Mouse (Mus musculus): ENCODE measurements around the gene Slc25a29. TPM values are rescaled to one million over a fixed set of nuclear protein-coding genes. Genes with fewer than 3 reads are reported as not detected.

Gene Slc25a29
- polyA plus RNA-seq, 1 experiment: 24.4 TPM

DNA sequence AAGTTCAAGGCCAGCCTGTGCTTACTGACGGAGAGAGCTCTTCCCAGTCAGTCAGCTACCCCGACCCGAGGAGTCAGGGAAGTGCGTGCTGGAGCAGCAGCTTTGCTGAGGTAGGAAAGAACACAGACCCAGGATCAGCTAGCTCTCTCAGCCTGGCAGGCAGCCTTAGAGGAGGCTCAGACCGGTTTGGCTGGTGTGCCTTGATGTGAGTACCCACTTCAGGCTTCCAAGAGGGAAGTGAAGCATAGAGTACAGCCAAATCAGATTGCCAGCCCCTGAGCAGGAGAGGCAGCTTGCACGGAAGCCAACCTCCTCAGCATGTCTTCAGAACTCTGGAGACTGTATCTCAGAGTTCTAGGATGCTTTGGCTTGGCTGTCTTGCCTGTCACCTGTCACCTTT lies 5.5 kb upstream of the Slc25a29 start:
- H3K4me3 ChIP-seq (ENCODE audit: control insufficient read depth, insufficient read depth, low read length): no peak overlapping the region
- no peaks in the 10 kb centered on the region for H3K27me3 ChIP-seq (ENCODE audit: control insufficient read depth, insufficient read depth, low read length)
- no peak for DNase-seq
- 92% methylated on average over 6 of the region's 6 CpGs for WGBS
- no peak for TF ChIP-seq CTCF (IDR thresholded peaks at IDR 0.05; ENCODE audit: borderline replicate concordance, control insufficient read depth, extremely low read depth, insufficient read depth, low read length, poor library complexity)
- no peak for TF ChIP-seq POLR2A (IDR thresholded peaks at IDR 0.05; ENCODE audit: control insufficient read depth, extremely low read depth, insufficient read depth, low read length, poor library complexity)
- H3K36me3 ChIP-seq (ENCODE audit: control insufficient read depth, insufficient read depth, low read length): peaks cover 5% of the 10 kb centered on the region; the same call in 1 of the 2 replicates
- no peak overlapping the region for H3K27ac ChIP-seq (ENCODE audit: control insufficient read depth, insufficient read depth, low read length)
- peaks cover 17% of the 10 kb centered on the region for H3K4me1 ChIP-seq (replicated peaks; ENCODE audit: control insufficient read depth, insufficient read depth, low read length)

DNA sequence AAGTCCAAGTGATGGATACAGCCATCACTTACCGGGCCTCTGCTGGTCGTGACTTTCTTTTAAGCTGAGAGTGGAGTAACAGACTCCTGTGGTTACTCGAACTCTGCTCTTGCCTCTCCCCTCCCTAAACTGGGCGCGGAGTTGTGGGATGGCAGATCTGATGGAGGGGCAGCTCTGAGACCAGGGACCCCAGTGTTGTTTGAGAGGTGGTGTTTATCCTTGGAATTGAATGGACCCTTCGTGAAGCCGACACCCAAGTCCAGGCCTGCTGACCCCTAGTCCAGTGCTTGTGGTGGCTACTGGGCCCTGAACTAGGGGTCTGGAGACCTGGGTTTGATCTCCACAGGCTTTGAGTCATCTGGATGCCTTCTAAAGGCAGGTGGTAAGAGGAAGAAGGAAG lies 1.0 kb upstream of the Slc25a29 start:
- 30% methylated on average over 7 of the region's 7 CpGs for WGBS
- H3K4me1 ChIP-seq (replicated peaks; ENCODE audit: control insufficient read depth, insufficient read depth, low read length): peaks cover 25% of the 10 kb centered on the region
- no peak overlapping the region for H3K27ac ChIP-seq (ENCODE audit: control insufficient read depth, insufficient read depth, low read length)

DNA sequence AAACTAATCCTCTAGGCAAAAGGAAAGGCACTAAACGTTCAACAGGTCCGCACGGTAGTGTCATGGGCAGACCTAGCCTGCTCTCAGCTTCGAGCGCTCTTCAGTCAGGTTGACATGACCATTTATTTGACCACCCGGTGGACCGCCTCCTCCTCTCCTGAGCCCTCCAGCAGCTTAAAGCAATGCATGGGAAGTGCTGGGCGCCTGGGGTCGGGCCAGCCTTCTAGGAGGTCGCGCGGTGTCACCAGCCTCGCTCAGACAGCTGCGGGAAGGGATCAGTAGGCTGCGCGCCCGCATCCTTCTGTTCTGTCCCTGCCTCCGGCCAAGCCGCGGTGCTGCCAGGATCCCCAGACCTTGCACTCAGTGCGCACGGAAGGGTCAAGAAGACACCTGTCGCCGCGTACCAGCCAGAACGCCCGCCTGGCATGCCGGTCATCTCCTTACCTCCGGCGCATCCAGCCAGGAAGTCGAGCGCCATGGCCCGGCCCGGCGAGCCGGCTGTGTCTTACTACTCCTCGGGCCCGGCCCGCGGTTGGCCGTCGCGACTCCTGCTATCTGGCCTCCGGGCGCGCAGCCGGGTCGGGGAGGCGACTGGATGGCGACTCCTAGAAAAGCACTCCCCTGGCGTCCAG lies 359 bp downstream of the Slc25a29 start:
- Histone ChIP-seq H3K4me3 (ENCODE audit: control insufficient read depth, insufficient read depth, low read length) (peak overlapping the region; percentile 76), H3K36me3 (ENCODE audit: control insufficient read depth, insufficient read depth, low read length) (no peaks in the 10 kb centered on the region), H3K27me3 (ENCODE audit: control insufficient read depth, insufficient read depth, low read length) (no peaks in the 10 kb centered on the region), H3K27ac (ENCODE audit: control insufficient read depth, insufficient read depth, low read length) (no peak overlapping the region), H3K4me1 (replicated peaks; ENCODE audit: control insufficient read depth, insufficient read depth, low read length) (peaks cover 25% of the 10 kb centered on the region)
- WGBS: 7% methylated on average over 51 of the region's 51 CpGs
- no peak; the same call in 1 of the 2 replicates for TF ChIP-seq CTCF (IDR thresholded peaks at IDR 0.05; ENCODE audit: borderline replicate concordance, control insufficient read depth, extremely low read depth, insufficient read depth, low read length, poor library complexity)
- TF ChIP-seq POLR2A (IDR thresholded peaks at IDR 0.05; ENCODE audit: control insufficient read depth, extremely low read depth, insufficient read depth, low read length, poor library complexity): 0 out of 2 replicates have a peak, but pooled peaks have one; percentile 47
- DNase-seq: no peak

More for the DNA sequence above, 1.0 kb upstream of the Slc25a29 start:
- peak overlapping the region; percentile 76 for H3K4me3 ChIP-seq (ENCODE audit: control insufficient read depth, insufficient read depth, low read length)
- DNase-seq: no peak
- H3K36me3 ChIP-seq (ENCODE audit: control insufficient read depth, insufficient read depth, low read length): no peaks in the 10 kb centered on the region
- TF ChIP-seq CTCF (IDR thresholded peaks at IDR 0.05; ENCODE audit: borderline replicate concordance, control insufficient read depth, extremely low read depth, insufficient read depth, low read length, poor library complexity) (no peak), POLR2A (IDR thresholded peaks at IDR 0.05; ENCODE audit: control insufficient read depth, extremely low read depth, insufficient read depth, low read length, poor library complexity) (no peak)
- H3K27me3 ChIP-seq (ENCODE audit: control insufficient read depth, insufficient read depth, low read length): no peaks in the 10 kb centered on the region

DNA sequence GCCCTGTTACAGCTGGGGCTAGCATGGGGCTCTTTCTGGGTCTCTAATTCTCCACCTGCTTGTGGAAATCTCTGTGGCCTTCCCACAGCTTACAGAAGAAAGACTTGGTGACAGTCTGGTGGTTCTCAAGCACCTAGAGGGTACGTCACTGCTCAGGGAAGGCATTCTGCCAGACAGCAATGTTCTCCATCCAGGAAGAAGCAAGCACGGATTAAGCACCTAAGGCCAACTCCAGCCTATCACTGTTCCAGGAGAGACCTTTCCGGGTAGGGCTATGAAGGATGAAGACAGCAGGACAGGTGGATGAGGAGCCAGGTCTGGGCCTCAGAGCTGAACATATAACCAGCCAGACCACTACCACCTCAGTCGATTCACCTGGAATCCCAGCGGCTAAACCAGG lies 897 bp downstream of the Slc25a29 start:
- peaks cover 25% of the 10 kb centered on the region for H3K4me1 ChIP-seq (replicated peaks; ENCODE audit: control insufficient read depth, insufficient read depth, low read length)
- H3K27me3 ChIP-seq (ENCODE audit: control insufficient read depth, insufficient read depth, low read length): no peaks in the 10 kb centered on the region

DNA sequence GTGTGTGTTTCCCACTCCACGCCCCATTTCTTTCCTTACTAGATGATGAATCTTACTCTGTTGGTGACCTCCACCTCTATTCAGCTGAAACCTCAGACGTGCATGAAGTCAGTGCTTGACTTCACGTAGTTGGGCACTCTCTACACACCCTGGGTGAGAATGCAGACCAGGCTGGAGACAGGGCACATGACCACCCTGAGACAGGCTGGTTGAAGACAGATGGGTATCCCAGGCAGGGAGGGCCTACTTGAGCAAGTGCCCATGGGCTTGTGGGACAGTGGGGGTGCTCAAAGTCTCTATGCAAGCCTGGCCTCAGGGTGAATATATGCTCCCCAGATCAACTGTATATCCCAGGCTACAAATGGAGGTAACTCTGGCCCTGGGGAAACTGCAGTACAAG lies 1.3 kb downstream of the Slc25a29 start:
- no peak for TF ChIP-seq CTCF (IDR thresholded peaks at IDR 0.05; ENCODE audit: borderline replicate concordance, control insufficient read depth, extremely low read depth, insufficient read depth, low read length, poor library complexity)
- TF ChIP-seq POLR2A (IDR thresholded peaks at IDR 0.05; ENCODE audit: control insufficient read depth, extremely low read depth, insufficient read depth, low read length, poor library complexity): no peak
- H3K36me3 ChIP-seq (ENCODE audit: control insufficient read depth, insufficient read depth, low read length): no peaks in the 10 kb centered on the region
- H3K27ac ChIP-seq (ENCODE audit: control insufficient read depth, insufficient read depth, low read length): no peak overlapping the region
- peaks cover 25% of the 10 kb centered on the region for H3K4me1 ChIP-seq (replicated peaks; ENCODE audit: control insufficient read depth, insufficient read depth, low read length)
- no peak for DNase-seq
- WGBS: 87% methylated on average over 3 of the region's 3 CpGs
- H3K27me3 ChIP-seq (ENCODE audit: control insufficient read depth, insufficient read depth, low read length): no peaks in the 10 kb centered on the region
- H3K4me3 ChIP-seq (ENCODE audit: control insufficient read depth, insufficient read depth, low read length): no peak overlapping the region

More for the DNA sequence above, 897 bp downstream of the Slc25a29 start:
- no peak for DNase-seq
- no peaks in the 10 kb centered on the region for H3K36me3 ChIP-seq (ENCODE audit: control insufficient read depth, insufficient read depth, low read length)
- no peak for TF ChIP-seq POLR2A (IDR thresholded peaks at IDR 0.05; ENCODE audit: control insufficient read depth, extremely low read depth, insufficient read depth, low read length, poor library complexity)
- TF ChIP-seq CTCF (IDR thresholded peaks at IDR 0.05; ENCODE audit: borderline replicate concordance, control insufficient read depth, extremely low read depth, insufficient read depth, low read length, poor library complexity): no peak
- H3K27ac ChIP-seq (ENCODE audit: control insufficient read depth, insufficient read depth, low read length): no peak overlapping the region
- WGBS: 81% methylated on average over 5 of the region's 5 CpGs
- peak overlapping the region; percentile 76; the same call in 1 of the 2 replicates for H3K4me3 ChIP-seq (ENCODE audit: control insufficient read depth, insufficient read depth, low read length)

DNA sequence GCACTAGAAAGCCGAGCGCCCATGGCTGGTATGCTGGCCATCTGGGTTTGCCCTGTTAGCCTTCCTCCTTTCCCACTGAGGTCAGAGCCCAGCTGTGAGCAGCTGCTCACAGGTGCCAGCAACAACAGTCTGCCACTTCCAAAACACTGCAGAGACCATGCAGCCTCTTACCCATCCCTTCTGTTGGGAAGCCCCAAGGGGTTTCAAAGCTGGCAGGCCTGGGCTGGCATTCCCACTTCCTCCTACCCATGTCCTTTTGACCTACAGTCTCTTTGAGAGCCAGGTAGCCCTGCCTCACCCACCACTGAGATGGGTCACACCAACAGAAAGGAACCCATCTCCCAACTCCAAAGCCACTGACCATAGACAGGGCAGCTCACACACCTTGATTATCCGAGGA lies 2.3 kb downstream of the Slc25a29 start:
- no peak for DNase-seq
- WGBS: 84% methylated on average over 3 of the region's 3 CpGs

More for the DNA sequence above, 2.3 kb downstream of the Slc25a29 start:
- TF ChIP-seq POLR2A (IDR thresholded peaks at IDR 0.05; ENCODE audit: control insufficient read depth, extremely low read depth, insufficient read depth, low read length, poor library complexity) (no peak), CTCF (IDR thresholded peaks at IDR 0.05; ENCODE audit: borderline replicate concordance, control insufficient read depth, extremely low read depth, insufficient read depth, low read length, poor library complexity) (no peak)
- Histone ChIP-seq H3K27ac (ENCODE audit: control insufficient read depth, insufficient read depth, low read length) (no peak overlapping the region), H3K36me3 (ENCODE audit: control insufficient read depth, insufficient read depth, low read length) (no peaks in the 10 kb centered on the region), H3K4me1 (replicated peaks; ENCODE audit: control insufficient read depth, insufficient read depth, low read length) (peaks cover 25% of the 10 kb centered on the region), H3K27me3 (ENCODE audit: control insufficient read depth, insufficient read depth, low read length) (no peaks in the 10 kb centered on the region), H3K4me3 (ENCODE audit: control insufficient read depth, insufficient read depth, low read length) (no peak overlapping the region)
